Mouse (Mus musculus) ES-Bruce4 (cell line): ENCODE results near the gene Sdhaf2.

Source experiments
- CTCF ChIP-seq: IDR thresholded peaks from one replicate; pipeline ENCODE4 v1.8.1; 2011; ENCODE audit warnings: low read depth, low read length
- EP300 ChIP-seq: IDR thresholded peaks from 2 replicates; pipeline ENCODE4 v1.6.1; 2011; ENCODE audit warnings: low read depth, low read length; ENCODE audit not compliant: insufficient read depth
- POLR2A ChIP-seq: IDR thresholded peaks from one replicate; pipeline ENCODE4 v1.8.1; 2011; ENCODE audit warnings: low read length; ENCODE audit not compliant: insufficient read depth

- no peak for TF ChIP-seq CTCF
- TF ChIP-seq EP300: no peak
- TF ChIP-seq POLR2A: no peak
These were observed 43.7 kb upstream of the Sdhaf2 start for GRCm38 (mm10) chr19:10569627-10570026.
